Mouse (Mus musculus): Measurements from ENCODE around the gene Kif5a.

DNA sequence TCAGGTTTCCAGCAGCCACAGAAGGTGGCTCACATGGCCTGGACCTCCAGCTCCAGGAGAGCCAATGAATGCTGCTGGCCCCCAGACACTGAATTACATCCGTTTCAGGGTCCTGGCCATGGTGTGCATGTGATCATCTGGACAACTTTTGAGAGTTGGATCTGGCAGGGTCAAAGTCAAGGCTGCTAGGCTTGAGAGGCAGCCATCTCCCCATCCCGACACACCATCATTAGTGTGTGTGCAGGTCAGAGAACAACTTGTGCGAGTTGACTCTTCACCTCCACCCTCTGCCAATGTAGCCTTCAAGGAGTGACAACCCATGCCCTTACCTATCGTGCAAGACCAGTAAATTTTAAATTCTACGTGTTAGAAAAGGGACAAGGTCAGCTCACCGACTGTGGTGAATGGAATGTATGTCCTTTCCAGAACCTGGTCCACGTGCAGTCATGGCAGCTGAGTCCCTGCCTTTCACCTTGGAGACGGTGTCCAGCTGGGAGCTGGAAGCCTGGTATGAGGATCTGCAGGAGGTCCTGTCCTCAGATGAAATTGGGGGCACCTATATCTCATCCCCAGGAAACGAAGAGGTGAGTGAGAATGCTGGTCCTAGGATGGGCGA, 31.9 kb upstream of the Kif5a start:
- TF ChIP-seq EP300 (optimal IDR thresholded peaks at IDR 0.05) (no peak), CTCF (IDR thresholded peaks at IDR 0.05; ENCODE audit: low read depth) (no peak)
